Mouse (Mus musculus): ENCODE measurements around the gene Kmt5a. TPM values are rescaled to one million over a fixed set of nuclear protein-coding genes. Genes with fewer than 3 reads are reported as not detected.
"Not testable (repeated sequence)": the region's sequence is repeated elsewhere in the genome, so short reads cannot be mapped to it uniquely, and the experiment has no call there.

Gene Kmt5a
- polyA plus RNA-seq, 1 experiment from 2014 or later: 62.9 TPM

DNA sequence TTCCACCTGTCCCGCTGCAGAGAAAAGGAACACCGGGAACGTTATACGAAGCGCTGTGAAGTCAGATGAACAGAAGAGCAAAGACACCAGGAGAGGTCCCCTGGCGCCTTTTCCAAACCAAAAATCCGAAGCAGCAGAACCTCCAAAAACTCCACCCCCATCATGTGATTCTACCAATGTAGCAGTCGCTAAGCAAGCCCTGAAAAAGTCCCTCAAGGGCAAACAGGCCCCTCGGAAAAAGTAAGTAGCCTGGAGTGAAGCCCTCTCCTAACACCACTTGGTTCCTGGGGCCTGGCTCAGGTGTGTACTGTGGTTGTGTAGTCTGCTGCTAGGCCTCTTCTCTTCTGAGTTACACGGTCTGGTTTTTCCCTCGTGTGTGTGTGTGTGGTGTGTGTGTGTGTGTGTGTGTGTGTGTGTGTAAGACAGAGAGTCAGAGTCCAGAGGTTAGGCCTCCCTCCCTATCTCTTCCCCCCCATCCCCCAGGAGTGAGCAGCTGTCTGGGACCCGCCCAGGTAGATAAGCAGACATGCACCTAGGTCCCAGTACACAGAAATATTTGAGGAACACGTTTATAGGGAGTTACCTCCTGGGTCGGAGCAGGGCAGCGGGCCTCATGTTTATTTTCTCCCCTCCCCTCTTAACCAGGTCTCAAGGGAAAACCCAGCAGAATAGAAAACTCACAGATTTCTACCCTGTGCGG lies 11.1 kb downstream of the Kmt5a start:
- H3K4me3 ChIP-seq: no peak overlapping the region
- H3K9me3 ChIP-seq (replicated peaks): no peaks in the 10 kb centered on the region
- peaks cover 77% of the 10 kb centered on the region for H3K36me3 ChIP-seq
- no peak for ATAC-seq (ENCODE audit: low FRiP score)
- no peak overlapping the region for H3K9ac ChIP-seq
- no peak overlapping the region for H3K27ac ChIP-seq
- 90% methylated on average over 15 of the region's 16 CpGs for WGBS
- H3K4me2 ChIP-seq (replicated peaks): no peak overlapping the region
- no peaks in the 10 kb centered on the region for H3K27me3 ChIP-seq
- H3K4me1 ChIP-seq: peaks cover 19% of the 10 kb centered on the region

GRCm38 (mm10) chr5:124452494-124453228 lies 12.9 kb downstream of the Kmt5a start:
- Histone ChIP-seq H3K9ac (no peak overlapping the region), H3K27me3 (no peaks in the 10 kb centered on the region), H3K27ac (no peak overlapping the region), H3K4me1 (peaks cover 4% of the 10 kb centered on the region), H3K9me3 (replicated peaks) (no peaks in the 10 kb centered on the region), H3K36me3 (peaks cover 90% of the 10 kb centered on the region), H3K4me2 (replicated peaks) (no peak overlapping the region), H3K4me3 (no peak overlapping the region)
- WGBS: 83% methylated on average over 15 of the region's 15 CpGs
- ATAC-seq (ENCODE audit: low FRiP score): no peak

DNA sequence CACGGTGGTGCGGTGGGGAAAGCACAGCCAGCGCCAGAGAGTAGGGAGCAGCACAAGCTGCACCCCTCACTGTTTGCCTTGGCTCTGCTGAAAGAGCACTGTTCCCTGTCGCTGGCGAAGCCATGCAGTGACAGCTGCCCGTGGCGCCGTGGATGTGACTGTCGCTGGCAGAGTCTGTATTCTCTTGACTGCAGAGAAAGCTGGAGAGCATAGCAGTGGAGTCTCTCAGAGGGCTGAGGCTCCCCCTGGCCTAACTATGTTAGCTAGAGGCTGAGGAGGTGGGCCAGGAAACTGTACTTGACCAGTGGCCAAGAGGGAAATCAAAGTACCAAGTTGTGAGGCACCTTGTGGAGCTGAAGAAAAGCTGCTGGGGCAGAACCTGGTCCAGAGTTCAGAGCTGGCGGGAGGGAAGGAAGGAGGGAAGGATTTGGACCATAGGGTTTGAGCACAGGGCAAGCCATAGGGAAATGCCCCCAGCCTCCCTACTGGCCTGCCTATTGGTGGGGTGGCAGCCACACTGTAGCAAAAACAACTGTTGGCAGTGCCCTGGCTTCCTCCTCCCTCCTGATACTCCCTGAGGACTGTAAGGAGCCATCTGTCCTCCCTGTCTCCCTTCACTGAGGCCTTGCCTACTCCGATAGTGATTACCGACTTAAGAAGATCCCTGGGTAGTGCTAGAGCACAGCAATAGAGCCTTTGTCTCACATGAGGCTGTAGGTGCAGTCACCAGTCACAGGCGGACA lies 13.8 kb downstream of the Kmt5a start:
- Histone ChIP-seq H3K4me3 (no peak overlapping the region), H3K4me2 (replicated peaks) (no peak overlapping the region), H3K4me1 (peaks cover 4% of the 10 kb centered on the region; the same call in 1 of the 2 replicates), H3K27me3 (no peaks in the 10 kb centered on the region), H3K27ac (peak overlapping the region; percentile 35; the same call in 1 of the 2 replicates), H3K9ac (no peak overlapping the region), H3K36me3 (peaks cover 92% of the 10 kb centered on the region), H3K9me3 (replicated peaks) (no peaks in the 10 kb centered on the region)
- no peak for ATAC-seq (ENCODE audit: low FRiP score)
- WGBS: 88% methylated on average over 13 of the region's 13 CpGs

GRCm38 (mm10) chr5:124454082-124454419 lies 14.3 kb downstream of the Kmt5a start:
- peaks cover 92% of the 10 kb centered on the region for H3K36me3 ChIP-seq
- no peak for ATAC-seq (ENCODE audit: low FRiP score)
- no peaks in the 10 kb centered on the region for H3K9me3 ChIP-seq (replicated peaks)
- no peak overlapping the region for H3K9ac ChIP-seq
- H3K27me3 ChIP-seq: no peaks in the 10 kb centered on the region
- H3K27ac ChIP-seq: 0 out of 2 replicates have a peak overlapping the region, but pooled peaks have one; percentile 35
- WGBS: 75% methylated on average over 1 of the region's 1 CpGs
- no peak overlapping the region for H3K4me2 ChIP-seq (replicated peaks)
- H3K4me3 ChIP-seq: no peak overlapping the region
- H3K4me1 ChIP-seq: 0 out of 2 replicates have a peak, but pooled peaks cover under 1% of the 10 kb centered on the region

DNA sequence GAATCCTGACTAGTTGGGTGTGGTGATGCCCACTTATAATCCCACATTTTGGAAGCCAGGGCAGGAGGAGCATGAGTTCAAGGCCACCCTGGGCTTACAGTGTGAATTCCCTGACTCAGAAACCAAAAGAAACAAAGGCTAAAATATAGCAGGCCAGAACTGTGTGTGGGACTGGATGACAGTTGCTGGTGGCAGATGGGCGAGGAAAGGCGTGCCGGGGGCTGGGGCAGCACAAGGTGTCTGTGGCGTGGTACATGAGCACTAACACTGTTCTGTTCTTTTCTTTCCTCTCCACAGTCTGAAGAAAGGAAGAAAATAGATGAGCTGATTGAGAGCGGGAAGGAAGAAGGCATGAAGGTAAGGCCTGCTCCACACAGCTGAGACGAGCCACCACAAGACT lies 17.0 kb downstream of the Kmt5a start:
- Histone ChIP-seq H3K4me1 (no peaks in the 10 kb centered on the region), H3K9ac (no peak overlapping the region), H3K36me3 (peaks cover 92% of the 10 kb centered on the region), H3K27me3 (no peaks in the 10 kb centered on the region), H3K4me3 (no peak overlapping the region), H3K9me3 (replicated peaks) (no peaks in the 10 kb centered on the region), H3K4me2 (replicated peaks) (no peak overlapping the region), H3K27ac (no peak overlapping the region)
- WGBS: 97% methylated on average over 6 of the region's 6 CpGs
- no peak for ATAC-seq (ENCODE audit: low FRiP score)

DNA sequence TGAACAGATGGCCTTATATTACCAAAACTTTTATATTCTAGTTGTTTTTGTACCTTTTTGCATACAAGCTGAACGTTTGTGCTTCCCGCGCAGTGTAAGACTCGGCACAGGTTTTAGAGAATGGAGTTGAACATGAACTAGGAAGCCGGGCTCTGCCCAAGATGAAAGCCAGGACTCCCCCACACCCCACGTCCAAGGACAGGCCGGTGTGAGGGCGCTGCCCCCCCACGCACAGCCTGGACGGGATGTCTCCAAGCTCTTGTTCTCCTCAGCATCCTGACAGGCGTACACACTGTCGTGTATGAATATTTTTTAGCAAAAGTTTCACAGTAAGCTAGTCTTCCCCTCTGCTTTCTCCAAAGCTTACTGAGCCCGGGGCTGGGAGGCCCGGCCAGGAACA lies 21.2 kb downstream of the Kmt5a start:
- H3K4me2 ChIP-seq (replicated peaks); H3K27me3 ChIP-seq; H3K4me3 ChIP-seq; H3K4me1 ChIP-seq; ATAC-seq (ENCODE audit: low FRiP score); H3K9me3 ChIP-seq (replicated peaks); H3K27ac ChIP-seq; H3K9ac ChIP-seq: not testable (repeated sequence)
- WGBS: 93% methylated on average over 14 of the region's 14 CpGs
- peaks cover 79% of the 10 kb centered on the region for H3K36me3 ChIP-seq

DNA sequence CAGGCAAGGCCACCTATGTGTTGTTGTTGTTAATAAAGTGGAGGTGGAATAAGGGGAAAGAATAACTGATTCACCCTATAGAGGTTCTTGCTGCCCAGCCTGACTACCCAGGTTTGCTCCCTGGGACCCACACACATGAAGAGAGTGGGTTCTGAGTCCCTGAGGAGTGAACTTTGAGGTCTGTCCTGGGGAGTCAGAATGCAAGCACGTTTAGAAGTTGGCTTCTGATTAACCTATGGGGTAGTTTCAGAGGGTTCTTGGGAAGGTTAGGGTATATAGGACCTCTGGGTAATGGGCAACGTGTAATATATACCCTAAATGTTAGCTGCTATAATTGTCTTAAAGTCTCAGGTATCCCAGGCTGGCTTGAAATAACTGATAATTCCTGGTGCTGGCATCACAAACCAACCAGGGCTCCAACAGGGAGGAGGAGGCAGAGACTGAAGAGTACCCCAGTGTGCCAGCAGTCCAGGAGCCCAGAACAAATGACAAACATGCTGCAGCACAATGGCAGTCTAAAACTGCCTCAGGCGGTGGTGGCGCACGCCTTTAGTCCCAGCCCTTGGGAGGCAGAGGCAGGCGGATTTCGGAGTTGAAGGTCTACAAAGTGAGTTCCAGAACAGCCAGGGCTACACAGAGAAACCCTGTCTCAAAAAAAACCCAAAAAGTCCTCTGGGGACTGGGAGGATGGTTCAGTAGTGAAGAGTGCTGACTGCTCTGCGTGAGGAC lies 22.7 kb downstream of the Kmt5a start:
- H3K36me3 ChIP-seq: peaks cover 69% of the 10 kb centered on the region
- H3K9me3 ChIP-seq (replicated peaks): no peaks in the 10 kb centered on the region
- no peaks in the 10 kb centered on the region for H3K27me3 ChIP-seq
- H3K4me2 ChIP-seq (replicated peaks): no peak overlapping the region
- no peaks in the 10 kb centered on the region for H3K4me1 ChIP-seq
- WGBS: 89% methylated on average over 8 of the region's 8 CpGs
- no peak overlapping the region for H3K9ac ChIP-seq
- ATAC-seq (ENCODE audit: low FRiP score): no peak
- no peak overlapping the region for H3K27ac ChIP-seq
- H3K4me3 ChIP-seq: no peak overlapping the region

- H3K4me2 ChIP-seq (replicated peaks): no peak overlapping the region
- H3K4me1 ChIP-seq: no peaks in the 10 kb centered on the region
- ATAC-seq (ENCODE audit: low FRiP score): no peak
- H3K4me3 ChIP-seq: no peak overlapping the region
- H3K27me3 ChIP-seq: no peaks in the 10 kb centered on the region
- WGBS: 86% methylated on average over 5 of the region's 5 CpGs
- H3K9me3 ChIP-seq (replicated peaks): no peaks in the 10 kb centered on the region
- no peak overlapping the region for H3K9ac ChIP-seq
- H3K36me3 ChIP-seq: peaks cover 65% of the 10 kb centered on the region
- H3K27ac ChIP-seq: no peak overlapping the region
Measured at GRCm38 (mm10) chr5:124463462-124463861, 23.7 kb downstream of the Kmt5a start.

DNA sequence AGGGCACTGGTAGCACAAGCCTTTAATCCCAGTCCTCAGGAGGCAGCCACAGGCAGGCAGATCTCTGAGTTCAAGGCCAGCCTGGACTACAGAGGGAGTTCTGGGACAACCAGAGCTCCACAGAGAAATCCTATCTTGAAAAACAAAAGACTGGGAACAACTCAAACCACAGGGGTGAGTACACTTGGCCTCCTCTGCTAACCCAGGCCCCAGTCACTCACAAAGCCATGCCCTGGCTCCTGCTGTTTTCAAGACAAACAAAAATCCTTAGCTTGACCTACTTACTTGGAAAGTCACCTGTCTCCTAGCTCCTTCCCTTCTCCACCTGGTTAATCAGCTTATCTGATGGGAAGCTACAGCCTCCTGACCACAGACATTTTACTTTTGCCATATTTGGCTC lies 25.2 kb downstream of the Kmt5a start:
- no peak for ATAC-seq (ENCODE audit: low FRiP score)
- Histone ChIP-seq H3K27me3 (no peaks in the 10 kb centered on the region), H3K9ac (no peak overlapping the region), H3K9me3 (replicated peaks) (no peaks in the 10 kb centered on the region), H3K27ac (no peak overlapping the region), H3K4me2 (replicated peaks) (no peak overlapping the region), H3K36me3 (peaks cover 59% of the 10 kb centered on the region), H3K4me1 (no peaks in the 10 kb centered on the region), H3K4me3 (no peak overlapping the region)

DNA sequence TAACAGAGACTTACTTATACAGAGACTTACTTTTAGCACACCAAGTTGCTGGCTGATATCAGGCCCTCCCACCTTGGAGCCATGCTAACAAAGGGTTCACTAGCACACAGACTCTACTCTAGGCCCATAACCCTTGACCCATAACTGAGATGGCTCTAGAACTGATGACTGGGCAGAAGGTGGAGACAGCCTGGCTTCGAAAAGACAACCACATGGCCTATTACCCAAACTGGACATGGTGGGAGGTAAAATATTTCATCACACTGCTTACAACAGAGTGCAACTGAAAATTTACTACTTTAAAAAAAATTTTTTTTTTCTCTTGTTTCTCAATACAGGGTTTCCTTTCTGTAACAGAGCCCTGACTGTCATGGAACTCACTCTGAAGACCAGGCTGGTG lies 28.0 kb downstream of the Kmt5a start:
- Histone ChIP-seq H3K4me3 (no peak overlapping the region), H3K27ac (no peak overlapping the region), H3K9ac (no peak overlapping the region), H3K4me2 (replicated peaks) (no peak overlapping the region), H3K4me1 (no peaks in the 10 kb centered on the region), H3K27me3 (no peaks in the 10 kb centered on the region), H3K36me3 (peaks cover 33% of the 10 kb centered on the region), H3K9me3 (replicated peaks) (no peaks in the 10 kb centered on the region)
- no peak for ATAC-seq (ENCODE audit: low FRiP score)
- 94% methylated on average over 1 of the region's 1 CpGs for WGBS

DNA sequence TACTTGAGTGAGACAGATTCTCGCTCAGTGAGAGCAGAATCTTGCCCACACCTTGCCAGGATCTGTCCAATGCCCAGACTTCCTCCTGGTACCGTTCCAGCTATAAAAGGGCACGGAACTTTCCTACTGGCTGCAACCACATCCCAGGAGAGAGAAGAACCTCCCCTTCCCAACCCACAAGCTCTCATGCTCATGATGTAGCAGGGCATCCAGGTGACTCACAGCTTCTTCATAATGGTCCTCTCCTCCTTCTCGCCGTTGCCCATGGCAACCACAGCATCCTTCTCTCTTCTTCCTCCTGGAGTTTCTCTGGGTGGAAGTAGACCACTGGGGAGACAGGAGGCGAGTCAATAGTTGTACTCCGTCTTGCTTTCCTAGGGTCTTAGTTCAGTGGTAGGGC lies 28.6 kb downstream of the Kmt5a start:
- Histone ChIP-seq H3K4me1 (no peaks in the 10 kb centered on the region), H3K36me3 (peaks cover 27% of the 10 kb centered on the region), H3K27ac (no peak overlapping the region), H3K9me3 (replicated peaks) (no peaks in the 10 kb centered on the region), H3K4me3 (no peak overlapping the region), H3K27me3 (no peaks in the 10 kb centered on the region), H3K9ac (no peak overlapping the region), H3K4me2 (replicated peaks) (no peak overlapping the region)
- no peak for ATAC-seq (ENCODE audit: low FRiP score)
- 93% methylated on average over 7 of the region's 7 CpGs for WGBS

- H3K9me3 ChIP-seq (replicated peaks): no peaks in the 10 kb centered on the region
- H3K9ac ChIP-seq: no peak overlapping the region
- H3K4me1 ChIP-seq: no peaks in the 10 kb centered on the region
- 91% methylated on average over 6 of the region's 6 CpGs for WGBS
- no peak overlapping the region for H3K4me2 ChIP-seq (replicated peaks)
- ATAC-seq (ENCODE audit: low FRiP score): no peak
- H3K36me3 ChIP-seq: peaks cover 20% of the 10 kb centered on the region
- no peaks in the 10 kb centered on the region for H3K27me3 ChIP-seq
- no peak overlapping the region for H3K27ac ChIP-seq
- no peak overlapping the region for H3K4me3 ChIP-seq
Measured at GRCm38 (mm10) chr5:124469486-124469885, 29.8 kb downstream of the Kmt5a start.

All from hindbrain, embryonic 12.5 days (tissue).